Mouse (Mus musculus) lung, postnatal 0 days (tissue): ENCODE results near the gene Exoc8.

Experiments
- CTCF ChIP-seq: IDR thresholded peaks from 2 replicates; pipeline ENCODE4 v1.5.1; 2016; ENCODE audit warnings: antibody characterized with exemption, mild to moderate bottlenecking
- EP300 ChIP-seq: IDR thresholded peaks from 2 replicates; pipeline ENCODE4 v1.6.1; 2016; ENCODE audit warnings: antibody characterized with exemption, mild to moderate bottlenecking, control low read depth

- TF ChIP-seq CTCF (no peak), EP300 (no peak)
Observed at GRCm38 (mm10) chr8:124936699-124937098, 39.2 kb upstream of the Exoc8 start.
